Mouse (Mus musculus) gonadal fat pad, adult 2 months (tissue): ENCODE results near the gene Prkag1. TPM values are rescaled to one million over a fixed set of nuclear protein-coding genes. Genes with fewer than 3 reads are reported as not detected.

Experiments used
- DNase-seq: peaks from one replicate; pipeline ENCODE4 v3.0.0-alpha.2; 2012; ENCODE audit warnings: low read depth
- polyA plus RNA-seq: library from polyadenylated mRNA; depleted of rRNA; stranded (reverse); fragments of >200 nt; gene quantifications from 2 replicates; pipeline ENCODE4 v1.2.3, GENCODE M21; 2012; rRNA removed

Gene Prkag1
- polyA plus RNA-seq, 1 experiment, result 101 TPM

DNA sequence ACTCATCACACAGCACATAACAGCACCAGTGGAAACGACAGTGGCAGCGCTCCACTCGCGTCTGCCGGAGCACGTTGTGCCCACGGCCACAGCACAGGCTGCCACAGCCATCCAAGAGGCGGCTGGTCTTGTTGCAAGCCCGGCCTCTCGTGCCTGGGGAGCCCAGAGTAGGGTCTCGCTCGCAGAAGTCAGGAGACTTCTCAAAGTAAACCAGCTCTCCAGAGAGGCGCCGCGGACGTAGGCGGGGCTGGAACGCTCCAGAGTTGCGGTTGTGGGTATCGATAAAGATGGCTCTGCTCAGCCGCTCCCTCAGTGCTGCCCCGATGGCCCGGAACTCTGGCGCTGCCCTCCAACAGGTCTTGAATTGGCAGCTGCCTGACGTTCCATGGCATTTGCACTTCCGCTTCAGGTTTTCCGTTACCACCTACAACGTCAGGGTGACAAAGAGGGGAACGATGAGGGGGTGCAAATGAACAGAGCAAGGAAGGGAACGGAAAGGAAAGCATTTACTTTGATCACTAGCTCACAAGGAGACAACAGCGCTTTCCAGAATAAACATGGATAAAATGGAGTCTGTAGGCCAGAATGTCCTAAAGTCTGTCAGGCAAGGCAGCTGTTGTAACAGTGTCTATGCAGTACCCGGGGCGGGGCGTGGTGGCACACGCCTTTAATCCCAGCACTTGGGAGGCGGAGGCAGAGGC, 58.7 kb downstream of the Prkag1 start:
- DNase-seq, result peak; percentile 26

DNA sequence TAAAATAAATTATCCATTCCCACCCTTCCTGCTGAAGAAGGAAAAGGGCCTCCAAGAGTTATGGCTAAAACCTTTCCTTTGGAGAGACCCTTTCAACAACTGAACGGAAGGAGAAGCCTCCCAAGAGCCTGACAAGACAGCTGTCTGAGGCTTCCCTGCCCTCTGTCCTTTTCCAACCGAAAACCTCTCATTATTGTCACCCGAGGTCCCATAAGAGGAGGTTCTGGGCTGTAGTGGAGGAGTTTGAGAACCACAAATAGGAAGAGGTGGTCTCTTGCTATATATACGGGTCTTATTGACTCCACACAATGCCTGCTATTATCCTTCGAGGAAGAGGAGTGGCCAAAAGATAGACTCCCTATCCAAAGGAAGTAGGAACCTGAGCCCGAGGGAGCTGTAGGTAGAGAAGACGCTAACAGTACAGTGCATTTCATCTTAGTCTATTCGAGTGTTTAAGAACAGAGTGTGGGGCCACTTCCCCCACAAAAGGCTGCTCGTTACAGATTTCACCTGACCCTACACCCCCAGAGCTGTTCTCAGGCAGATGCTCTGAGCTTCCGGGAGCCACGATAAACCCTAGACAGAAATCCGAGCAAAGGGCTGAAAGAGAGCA, 59.4 kb downstream of the Prkag1 start:
- DNase-seq, result no peak

DNA sequence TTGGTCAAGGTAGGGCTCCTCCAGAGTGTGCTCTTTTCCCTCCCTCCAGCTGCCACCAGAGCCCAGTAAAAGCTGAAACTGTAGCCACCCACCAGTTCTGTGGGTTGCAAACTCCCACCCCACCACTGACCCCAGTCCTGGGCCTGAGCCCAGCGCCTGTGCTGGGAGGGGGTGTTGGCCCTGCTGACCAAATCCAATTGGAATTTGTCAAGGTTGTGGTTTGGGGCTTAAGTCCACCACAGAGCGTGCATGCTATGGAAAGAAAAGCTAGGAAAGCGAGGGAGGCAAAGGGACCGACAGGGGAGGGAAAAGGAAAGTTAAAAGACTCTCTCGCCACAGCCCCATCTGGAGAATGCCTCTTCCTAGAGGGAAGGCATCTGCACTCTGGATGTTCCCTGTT, 63.1 kb downstream of the Prkag1 start:
- no peak for DNase-seq

DNA sequence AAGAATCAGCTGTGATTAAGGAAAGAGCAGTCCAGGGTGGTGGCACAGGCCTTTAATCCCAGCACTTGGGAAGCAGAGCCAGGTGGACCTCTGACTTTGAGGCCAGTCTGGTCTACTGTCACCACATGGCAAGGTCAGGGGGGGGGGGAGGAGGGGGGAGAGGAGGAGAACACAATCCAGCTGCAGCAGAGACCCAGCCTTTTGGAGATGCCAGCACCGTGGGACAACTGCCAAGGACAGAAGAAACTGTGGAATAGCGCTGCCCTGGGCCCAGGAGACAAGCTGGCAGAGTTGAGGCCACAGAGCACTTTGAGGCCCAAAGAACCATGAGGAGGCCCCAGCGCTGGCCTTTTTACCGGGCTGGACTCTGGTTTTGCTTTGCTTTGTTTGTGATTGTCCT, 65.4 kb downstream of the Prkag1 start:
- no peak for DNase-seq

Other genes starting within 250 kb of the Prkag1 start
- 84.8 and 91.2 TPM in 2 replicates for gene Adcy6, start 221.4 kb downstream of the Prkag1 start, polyA plus RNA-seq
- gene Cacnb3, start 200.7 kb downstream of the Prkag1 start, polyA plus RNA-seq, result 13.7 and 16.1 TPM in 2 replicates
- 30.2 and 31.3 TPM in 2 replicates for gene Ddx23, start 168.6 kb downstream of the Prkag1 start, polyA plus RNA-seq
- gene Rnd1, start 154.1 kb downstream of the Prkag1 start, polyA plus RNA-seq, result 2.6 and 4.8 TPM in 2 replicates
- gene Ccdc65, start 123.3 kb downstream of the Prkag1 start, polyA plus RNA-seq, result 0.73 and 1.6 TPM in 2 replicates
- 59.6 and 73.5 TPM in 2 replicates for gene Fkbp11, start 103.3 kb downstream of the Prkag1 start, polyA plus RNA-seq
- 149 and 209 TPM in 2 replicates for gene Arf3, start 68.3 kb downstream of the Prkag1 start, polyA plus RNA-seq
- gene Wnt10b, start 53.4 kb downstream of the Prkag1 start, polyA plus RNA-seq, result 2.7 and 3.7 TPM in 2 replicates
- gene Wnt1, start 41.7 kb downstream of the Prkag1 start, polyA plus RNA-seq, result 0.05 TPM in 1 of 2 replicates, not detected in the other
- 0.05 and 0.11 TPM in 2 replicates for gene Ddn, start 22.0 kb downstream of the Prkag1 start, polyA plus RNA-seq
- gene Kmt2d, start 39.7 kb upstream of the Prkag1 start, polyA plus RNA-seq, result 14.9 and 24.3 TPM in 2 replicates
- 1.8 and 3.2 TPM in 2 replicates for gene Rhebl1, start 63.0 kb upstream of the Prkag1 start, polyA plus RNA-seq
- 1.7 and 2.1 TPM in 2 replicates for gene Dhh, start 67.0 kb upstream of the Prkag1 start, polyA plus RNA-seq
- 37.5 and 42.9 TPM in 2 replicates for gene Lmbr1l, start 86.7 kb upstream of the Prkag1 start, polyA plus RNA-seq
- gene Tuba1b, start 103.0 kb upstream of the Prkag1 start, polyA plus RNA-seq, result 1,607 and 3,142 TPM in 2 replicates
- gene Gm49450, start 122.0 kb upstream of the Prkag1 start, polyA plus RNA-seq, result 1.2 and 151 TPM in 2 replicates
- 538 and 2,258 TPM in 2 replicates for gene Tuba1a, start 122.2 kb upstream of the Prkag1 start, polyA plus RNA-seq
- 213 and 263 TPM in 2 replicates for gene Tuba1c, start 198.4 kb upstream of the Prkag1 start, polyA plus RNA-seq
- gene Prph, start 223.7 kb upstream of the Prkag1 start, polyA plus RNA-seq, result 0.06 and 0.32 TPM in 2 replicates
- gene Troap, start 243.1 kb upstream of the Prkag1 start, polyA plus RNA-seq, result 2.3 and 3.0 TPM in 2 replicates